Mouse (Mus musculus) lung, embryonic 16.5 days (tissue): ENCODE results near the gene Camkmt. TPM values are rescaled to one million over a fixed set of nuclear protein-coding genes. Genes with fewer than 3 reads are reported as not detected.
A peak's percentile ranks its signal among the peaks of the same experiment; 100 is the strongest.

ENCODE experiments used
- ATAC-seq: fragments of 200-750 bp; cut with Nextera tagmentation; 2 replicates; pipeline ENCODE4 v1.8.0; 2017; ENCODE audit warnings: low read depth, mild to moderate bottlenecking, moderate library complexity
- H3K27ac ChIP-seq: fragments of 300-500 bp; sonication (generic); 2 replicates; pipeline ENCODE4 v1.5.1; 2014; ENCODE audit warnings: mild to moderate bottlenecking, control low read depth, low read length
- H3K27me3 ChIP-seq: fragments of 300-500 bp; sonication (generic); 2 replicates; pipeline ENCODE4 v1.6.1; 2014; ENCODE audit warnings: low read depth, low read length, mixed read lengths; ENCODE audit not compliant: control insufficient read depth, insufficient read depth
- H3K36me3 ChIP-seq: fragments of 300-500 bp; sonication (generic); 2 replicates; pipeline ENCODE4 v1.6.1; 2014; ENCODE audit warnings: low read length; ENCODE audit not compliant: control insufficient read depth, insufficient read depth
- H3K4me1 ChIP-seq: fragments of 300-500 bp; sonication (generic); replicated peaks from 2 replicates; pipeline ENCODE4 v1.6.1; 2014; ENCODE audit warnings: low read length, mixed read lengths; ENCODE audit not compliant: control insufficient read depth, insufficient read depth
- H3K4me2 ChIP-seq: fragments of 300-500 bp; sonication (generic); 2 replicates; pipeline ENCODE4 v1.6.1; 2014; ENCODE audit warnings: low read depth, low read length, control low read depth
- H3K4me3 ChIP-seq: fragments of 300-500 bp; sonication (generic); 2 replicates; pipeline ENCODE4 v1.5.1; 2014; ENCODE audit warnings: mild to moderate bottlenecking, low read length, control low read depth
- H3K9ac ChIP-seq: fragments of 300-500 bp; sonication (generic); 2 replicates; pipeline ENCODE4 v1.6.1; 2014; ENCODE audit warnings: low read length, control low read depth
- H3K9me3 ChIP-seq: fragments of 300-500 bp; sonication (generic); 2 replicates; pipeline ENCODE4 v1.6.1; 2016; ENCODE audit warnings: low read length; ENCODE audit not compliant: control insufficient read depth
- WGBS: fragments of 180-500 bp; shearing (Covaris S2); extraction: QIAGEN DNeasy Blood & Tissue Kit; methylation state at CpG from one replicate; pipeline ENCODE4 v1.1.7; 2014; 5-methylcytosine and 5-hydroxymethylcytosine counted together
- polyA plus RNA-seq: library from polyadenylated mRNA; unstranded; fragments of >200 nt; fragmentation: Nextera tagmentation; extraction: Ambion mirVana; gene quantifications from 2 replicates; pipeline ENCODE4 v1.2.1, GENCODE M21; 2015

Gene Camkmt
- polyA plus RNA-seq, 1 experiment from 2014 or later = 10.9 TPM

DNA sequence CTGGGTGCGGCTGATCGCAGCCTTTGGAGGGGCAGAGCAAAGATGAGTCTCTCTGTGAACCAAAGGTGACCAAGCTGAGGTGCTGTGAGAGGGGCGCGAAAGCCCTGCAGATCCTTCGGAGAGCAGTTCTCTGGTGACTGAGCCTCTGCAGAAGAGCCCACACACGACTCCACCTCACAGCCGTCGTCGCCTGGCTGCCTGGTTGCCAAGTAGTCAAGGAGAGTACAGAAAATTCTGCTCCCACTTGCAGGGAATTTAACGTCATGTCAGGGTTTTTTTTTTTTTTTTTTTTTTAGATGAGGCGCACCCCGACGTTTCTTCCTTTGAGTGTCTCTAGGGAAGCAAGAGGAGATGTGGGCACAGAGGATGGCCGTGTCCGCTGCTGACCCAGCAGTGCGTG is 382.9 kb downstream of the Camkmt start:
- H3K4me2 ChIP-seq = no peak overlapping the region
- no peaks in the 10 kb centered on the region for H3K36me3 ChIP-seq
- H3K4me3 ChIP-seq = no peak overlapping the region
- 3% methylated on average over 16 of the region's 16 CpGs for WGBS
- no peak overlapping the region for H3K27ac ChIP-seq
- H3K27me3 ChIP-seq = peaks cover 53% of the 10 kb centered on the region
- peaks cover 4% of the 10 kb centered on the region; the same call in 1 of the 2 replicates for H3K9me3 ChIP-seq
- ATAC-seq = no peak
- no peak overlapping the region for H3K9ac ChIP-seq
- no peaks in the 10 kb centered on the region for H3K4me1 ChIP-seq

GRCm38 (mm10) chr17:85473881-85474280 is 383.5 kb downstream of the Camkmt start:
- Histone ChIP-seq H3K36me3 (no peaks in the 10 kb centered on the region), H3K4me1 (no peaks in the 10 kb centered on the region), H3K9ac (no peak overlapping the region), H3K27ac (no peak overlapping the region), H3K4me2 (no peak overlapping the region), H3K4me3 (no peak overlapping the region), H3K27me3 (peaks cover 57% of the 10 kb centered on the region), H3K9me3 (peaks cover 4% of the 10 kb centered on the region; the same call in 1 of the 2 replicates)
- 5% methylated on average over 8 of the region's 8 CpGs for WGBS
- ATAC-seq = no peak

GRCm38 (mm10) chr17:85481241-85481640 is 390.9 kb downstream of the Camkmt start:
- Histone ChIP-seq H3K4me1 (no peaks in the 10 kb centered on the region), H3K4me3 (no peak overlapping the region), H3K9ac (no peak overlapping the region), H3K36me3 (no peaks in the 10 kb centered on the region), H3K9me3 (no peaks in the 10 kb centered on the region), H3K4me2 (no peak overlapping the region), H3K27ac (no peak overlapping the region), H3K27me3 (peaks cover 53% of the 10 kb centered on the region)
- no peak for ATAC-seq
- WGBS = 88% methylated on average over 8 of the region's 8 CpGs

- Histone ChIP-seq H3K4me1 (no peaks in the 10 kb centered on the region), H3K27me3 (peaks cover 68% of the 10 kb centered on the region), H3K4me3 (no peak overlapping the region), H3K4me2 (no peak overlapping the region), H3K27ac (no peak overlapping the region), H3K36me3 (no peaks in the 10 kb centered on the region), H3K9ac (no peak overlapping the region), H3K9me3 (no peaks in the 10 kb centered on the region)
- WGBS = 84% methylated on average over 5 of the region's 5 CpGs
- ATAC-seq = no peak
Measured at GRCm38 (mm10) chr17:85483086-85483485, 392.7 kb downstream of the Camkmt start.

DNA sequence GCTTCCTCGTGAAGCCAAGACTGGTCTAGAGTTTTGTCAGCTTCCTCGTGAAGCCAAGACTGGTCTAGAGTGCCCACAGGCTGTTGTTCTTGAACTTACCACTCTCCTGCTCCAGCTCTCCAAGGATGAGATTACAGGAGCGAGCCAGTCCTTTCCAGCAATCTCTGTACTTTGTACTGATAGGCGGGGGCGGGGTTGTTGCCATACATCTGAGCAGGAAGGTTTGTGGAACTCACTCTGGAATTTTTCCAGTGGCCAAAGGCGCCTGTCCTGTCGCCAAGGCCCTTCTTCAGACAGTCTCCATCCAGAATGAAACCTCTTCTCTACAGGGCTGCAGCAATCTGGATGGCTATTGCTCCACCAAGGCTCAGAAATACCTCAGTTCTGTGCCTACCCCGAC is 393.7 kb downstream of the Camkmt start:
- Histone ChIP-seq H3K9me3 (no peaks in the 10 kb centered on the region), H3K9ac (no peak overlapping the region), H3K4me1 (no peaks in the 10 kb centered on the region), H3K27ac (no peak overlapping the region), H3K36me3 (no peaks in the 10 kb centered on the region), H3K4me3 (no peak overlapping the region), H3K4me2 (no peak overlapping the region), H3K27me3 (peaks cover 71% of the 10 kb centered on the region)
- 40% methylated on average over 8 of the region's 8 CpGs for WGBS
- ATAC-seq = no peak

DNA sequence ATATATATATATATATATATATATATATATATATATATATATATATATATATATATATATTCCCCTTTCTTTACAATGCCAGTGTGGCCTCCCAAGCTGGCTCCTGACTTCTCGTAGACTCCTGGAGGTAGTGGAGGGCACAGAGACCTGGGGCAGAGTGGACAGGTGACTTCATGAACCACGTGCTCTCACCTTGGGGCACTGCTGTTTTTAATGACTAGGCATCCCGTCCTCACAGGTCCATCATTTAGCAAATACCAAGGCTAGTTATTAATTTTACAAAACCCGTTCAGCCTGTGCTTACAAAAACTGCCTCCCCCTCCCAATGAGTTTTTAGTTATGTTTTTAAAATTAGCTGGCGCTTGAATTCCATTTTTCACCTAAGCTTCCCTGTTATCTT is 394.2 kb downstream of the Camkmt start:
- no peaks in the 10 kb centered on the region for H3K36me3 ChIP-seq
- no peak overlapping the region for H3K4me2 ChIP-seq
- peaks cover 76% of the 10 kb centered on the region for H3K27me3 ChIP-seq
- H3K27ac ChIP-seq = no peak overlapping the region
- H3K4me1 ChIP-seq = no peaks in the 10 kb centered on the region
- H3K9ac ChIP-seq = no peak overlapping the region
- H3K4me3 ChIP-seq = no peak overlapping the region
- no peak for ATAC-seq
- WGBS = 31% methylated on average over 5 of the region's 5 CpGs
- no peaks in the 10 kb centered on the region for H3K9me3 ChIP-seq

- no peak overlapping the region for H3K27ac ChIP-seq
- no peak overlapping the region for H3K4me3 ChIP-seq
- no peak overlapping the region for H3K4me2 ChIP-seq
- ATAC-seq = no peak
- H3K4me1 ChIP-seq = no peaks in the 10 kb centered on the region
- peaks cover 84% of the 10 kb centered on the region for H3K27me3 ChIP-seq
- no peak overlapping the region for H3K9ac ChIP-seq
- no peaks in the 10 kb centered on the region for H3K9me3 ChIP-seq
- 2% methylated on average over 30 of the region's 30 CpGs for WGBS
- H3K36me3 ChIP-seq = no peaks in the 10 kb centered on the region
Measured at GRCm38 (mm10) chr17:85485065-85485945, 395.0 kb downstream of the Camkmt start.

DNA sequence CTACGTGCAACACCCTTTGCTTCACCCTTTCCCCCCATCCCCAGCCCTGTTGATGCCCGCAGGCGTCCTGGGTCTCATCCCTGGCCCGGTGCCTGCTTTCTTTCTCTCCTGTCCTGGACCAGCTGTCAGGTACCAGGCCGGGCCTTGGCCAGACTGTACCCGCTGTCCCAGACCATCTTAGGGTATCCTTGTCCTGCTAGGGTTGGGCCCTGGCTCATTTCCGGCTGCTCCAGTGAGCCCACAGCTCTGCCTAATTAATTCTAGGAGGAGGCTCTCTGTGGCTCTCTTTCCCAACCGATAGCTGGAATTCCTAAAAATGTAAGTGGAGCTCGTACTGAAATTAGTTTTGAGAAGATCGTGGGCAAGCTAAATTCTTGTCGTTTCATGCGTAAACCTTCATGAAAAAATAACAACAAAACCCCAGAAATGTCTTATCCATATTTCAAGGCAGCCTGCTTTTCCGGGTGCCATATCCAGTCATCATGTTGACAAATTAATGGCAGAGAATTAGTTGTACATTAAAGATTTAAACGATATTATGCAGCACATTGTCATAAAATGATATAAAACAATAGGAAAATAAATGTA is 395.7 kb downstream of the Camkmt start:
- peaks cover 85% of the 10 kb centered on the region for H3K27me3 ChIP-seq
- H3K4me1 ChIP-seq = no peaks in the 10 kb centered on the region
- H3K9ac ChIP-seq = no peak overlapping the region
- no peak for ATAC-seq
- no peaks in the 10 kb centered on the region for H3K9me3 ChIP-seq
- H3K27ac ChIP-seq = no peak overlapping the region
- no peak overlapping the region for H3K4me3 ChIP-seq
- 2% methylated on average over 14 of the region's 14 CpGs for WGBS
- no peak overlapping the region for H3K4me2 ChIP-seq
- no peaks in the 10 kb centered on the region for H3K36me3 ChIP-seq

DNA sequence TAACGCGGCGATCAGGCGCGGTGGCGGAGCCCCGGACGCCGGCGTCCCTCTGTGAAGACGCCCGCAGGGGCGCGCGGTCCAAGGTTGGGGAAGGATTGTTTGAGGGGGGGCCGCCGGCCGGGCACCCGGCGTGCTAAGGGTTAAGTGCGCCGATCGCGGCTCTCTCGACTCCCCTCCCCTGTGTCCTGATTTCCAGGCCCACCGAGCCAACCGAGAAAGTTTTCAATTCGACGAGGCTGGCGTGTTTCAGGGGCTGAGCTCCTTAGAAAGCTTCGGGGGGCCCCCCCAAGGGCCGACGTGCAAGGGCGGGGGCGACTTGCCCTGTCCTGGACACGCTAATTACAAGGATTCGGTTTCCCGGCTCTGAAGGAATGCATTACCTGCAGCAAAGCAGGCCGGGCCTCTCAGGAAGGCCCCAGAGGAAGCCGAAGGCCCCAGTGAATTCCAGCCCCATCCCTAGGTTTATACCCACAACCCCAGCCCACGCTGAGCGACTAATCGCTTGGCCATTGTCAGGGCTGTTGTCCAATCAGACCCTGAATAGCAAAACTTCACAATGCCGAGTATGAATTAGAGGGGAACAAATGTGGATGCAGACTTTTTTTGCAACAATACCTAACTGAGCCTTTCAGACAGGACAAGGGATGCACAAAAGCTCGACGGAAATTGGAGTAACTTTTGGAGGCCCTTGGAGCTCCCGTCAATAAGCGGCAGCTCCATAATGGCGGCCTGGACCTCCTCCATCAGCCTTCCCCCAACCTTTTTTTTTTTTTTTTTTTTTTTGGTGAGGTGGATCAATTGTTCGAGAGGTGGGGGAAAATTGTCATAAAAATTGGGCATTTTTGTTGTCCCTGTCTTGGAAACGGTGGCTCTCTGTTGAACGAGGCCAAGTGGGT is 396.5 kb downstream of the Camkmt start:
- Histone ChIP-seq H3K9ac (no peak overlapping the region), H3K27ac (no peak overlapping the region), H3K27me3 (peaks cover 83% of the 10 kb centered on the region), H3K4me1 (no peaks in the 10 kb centered on the region), H3K36me3 (no peaks in the 10 kb centered on the region), H3K4me3 (peak overlapping the region; percentile 5; the same call in 1 of the 2 replicates), H3K9me3 (no peaks in the 10 kb centered on the region), H3K4me2 (peak overlapping the region; percentile 35)
- WGBS = 4% methylated on average over 52 of the region's 52 CpGs
- no peak for ATAC-seq
